Mouse (Mus musculus) Patski (cell line): ENCODE data around the gene Aloxe3. TPM values are rescaled to one million over a fixed set of nuclear protein-coding genes. Genes with fewer than 3 reads are reported as not detected.

Experiments used
- ATAC-seq: fragments of 100-300 bp; one replicate; pipeline ENCODE4 v1.8.0; 2021
- CTCF ChIA-PET: fragments of 350-600 bp; sonication (Branson Sonifier 250); formaldehyde crosslinking; loops from one replicate; lab custom pipeline; 2022; ENCODE audit warnings: inconsistent platforms; lab: Charles Lee
- POLR2A ChIA-PET: fragments of 350-600 bp; sonication (Branson Sonifier 250); formaldehyde crosslinking; loops from one replicate; lab custom pipeline; 2022; ENCODE audit warnings: antibody characterized with exemption, inconsistent platforms; lab: Charles Lee
- DNase-seq: peaks from one replicate; pipeline ENCODE4 v3.0.0-alpha.2; 2011; ENCODE audit warnings: low read depth, low spot score
- H3K27me3 ChIP-seq: fragments of 371-371 bp; one replicate; pipeline ENCODE4 v1.5.1; 2021
- CTCF ChIP-seq: fragments of 100-300 bp; IDR thresholded peaks from one replicate; pipeline ENCODE4 v1.5.1; 2021
- in situ Hi-C: fragments of 300-500 bp; cut with MboI; formaldehyde crosslinking; loops from 3 replicates; pipeline ENCODE4 v1.11.1; 2018; ENCODE audit warnings: low pct_unique_long_range_greater_than_20kb, mixed read lengths
- polyA plus RNA-seq: library from polyadenylated mRNA; unstranded; gene quantifications from one replicate; pipeline ENCODE4 v1.2.3, GENCODE M21; 2021

The Aloxe3 gene
- polyA plus RNA-seq, 1 experiment from 2014 or later: 0.36 TPM

DNA sequence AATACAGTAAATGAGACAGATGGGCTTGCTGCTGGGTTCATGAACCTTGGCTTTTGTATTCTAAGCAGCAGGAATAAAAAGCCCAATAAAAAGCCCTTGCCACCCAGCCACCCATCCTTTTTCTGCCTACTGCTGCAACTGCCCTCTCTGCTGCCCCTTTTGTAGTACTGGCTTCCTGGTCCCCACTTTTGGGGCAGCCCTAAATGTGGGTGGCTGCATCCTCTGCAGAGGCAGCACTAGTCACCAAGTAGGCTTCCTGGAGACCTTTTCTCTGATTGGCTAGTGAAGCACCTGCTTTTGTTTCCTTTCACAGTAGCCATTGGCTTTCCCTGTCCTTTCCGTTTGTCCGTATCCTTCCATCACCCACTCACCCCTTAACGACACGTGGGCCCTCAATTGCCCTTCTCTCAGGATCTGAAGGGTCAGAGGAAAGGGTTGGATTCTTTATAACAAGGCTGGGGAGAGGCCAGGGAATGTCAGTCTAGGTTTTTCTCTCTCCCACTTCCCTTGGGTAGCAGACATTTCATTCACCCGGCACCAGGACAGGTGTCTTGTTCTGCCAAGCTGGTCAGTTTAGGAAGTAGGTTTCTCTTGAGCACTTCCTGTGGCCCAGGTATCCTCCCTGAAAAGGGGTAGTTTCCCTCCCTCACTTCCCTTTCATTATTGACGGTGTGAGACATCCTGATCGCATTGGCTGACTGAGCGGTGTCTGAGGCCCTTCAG is 27.5 kb upstream of the Aloxe3 start:
- no peak for TF ChIP-seq CTCF
- no peak for DNase-seq
- in situ Hi-C loops: loop anchor here (5.0 to 25.0 kb wide), 2 partner anchors 314 to 889 kb away; partner anchors contain the start of genes Ctdnep1, Elp5, Gabarap and Kdm6b
- H3K27me3 ChIP-seq: no peaks in the 10 kb centered on the region
- CTCF ChIA-PET: interaction anchor here (1.5 kb wide), 1 partner anchor 12 kb away, joined by 5 read pairs; no protein-coding TSS in a partner anchor
- POLR2A ChIA-PET: interaction anchor here (1.8 kb wide), 1 partner anchor 38 kb away, joined by 6 read pairs; the partner anchor contains the start of gene Borcs6
- no peak for ATAC-seq

DNA sequence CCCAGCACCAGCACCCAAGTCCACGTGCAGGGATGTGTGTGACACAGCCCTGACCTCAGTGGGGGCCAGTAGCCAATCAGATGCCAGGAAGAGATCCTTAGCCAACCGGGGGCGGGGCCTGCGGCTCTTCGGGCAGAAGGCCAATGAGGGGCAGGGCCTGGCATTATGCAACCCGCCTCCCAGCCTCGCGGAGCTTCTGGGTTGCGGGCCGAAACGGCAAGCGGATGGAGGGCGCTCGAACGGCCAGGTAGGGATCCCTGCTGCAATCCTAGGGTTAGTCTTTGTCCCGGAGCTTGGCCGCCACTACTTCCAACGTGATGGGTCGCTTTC is 27.0 kb upstream of the Aloxe3 start:
- POLR2A ChIA-PET: interaction anchor here (3.3 kb wide), 1 partner anchor 12 kb away, joined by 16 read pairs; no protein-coding TSS in a partner anchor
- H3K27me3 ChIP-seq: no peaks in the 10 kb centered on the region
- peak; percentile 89 for DNase-seq
- TF ChIP-seq CTCF: no peak
- CTCF ChIA-PET: no interaction called here
- in situ Hi-C loops: loop anchor here (5.0 to 25.0 kb wide), 2 partner anchors 314 to 889 kb away; partner anchors contain the start of genes Ctdnep1, Elp5, Gabarap and Kdm6b
- peak; percentile 9 for ATAC-seq

- in situ Hi-C loops: loop anchor here (5.0 to 25.0 kb wide), 2 partner anchors 313 to 888 kb away; partner anchors contain the start of genes Ctdnep1, Elp5, Gabarap and Kdm6b
- TF ChIP-seq CTCF: no peak
- DNase-seq (no peak), ATAC-seq (no peak)
- POLR2A ChIA-PET: interaction anchor here (1.1 to 3.3 kb wide), 2 partner anchors 11 to 36 kb away, joined by 6 to 16 read pairs; no protein-coding TSS in a partner anchor
- H3K27me3 ChIP-seq: no peaks in the 10 kb centered on the region
- CTCF ChIA-PET: interaction anchor here (0.9 to 1.2 kb wide), 2 partner anchors 32 to 58 kb away, joined by 3 to 4 read pairs; no protein-coding TSS in a partner anchor
These were observed 26.4 kb upstream of the Aloxe3 start for GRCm38 (mm10) chr11:69099177-69099914.

GRCm38 (mm10) chr11:69099915-69100345 is 25.8 kb upstream of the Aloxe3 start:
- ChIA-PET CTCF (interaction anchor here (0.9 to 1.2 kb wide), 2 partner anchors 33 to 59 kb away, joined by 3 to 4 read pairs; no protein-coding TSS in a partner anchor), POLR2A (interaction anchor here (0.6 to 3.3 kb wide), 3 partner anchors 10 to 36 kb away, joined by 3 to 16 read pairs (median 6); no protein-coding TSS in a partner anchor)
- ATAC-seq: no peak
- no peaks in the 10 kb centered on the region for H3K27me3 ChIP-seq
- no peak for DNase-seq
- no peak for TF ChIP-seq CTCF
- in situ Hi-C loops: loop anchor here (5.0 to 25.0 kb wide), 2 partner anchors 312 to 887 kb away; partner anchors contain the start of genes Ctdnep1, Elp5, Gabarap and Kdm6b

- DNase-seq: no peak
- ChIA-PET CTCF (interaction anchor here (0.7 to 1.3 kb wide), 5 partner anchors 8 to 37 kb away, joined by 3 to 5 read pairs (median 3); partner anchors contain the start of gene 9130213A22Rik), POLR2A (interaction anchor here (0.5 to 3.3 kb wide), 4 partner anchors 9 to 269 kb away, joined by 3 to 16 read pairs (median 4); no protein-coding TSS in a partner anchor)
- no peak for ATAC-seq
- TF ChIP-seq CTCF: no peak
- no peaks in the 10 kb centered on the region for H3K27me3 ChIP-seq
- in situ Hi-C loops: no loop called here
These were observed 24.9 kb upstream of the Aloxe3 start for GRCm38 (mm10) chr11:69100639-69101360.

GRCm38 (mm10) chr11:69101604-69102402 is 23.9 kb upstream of the Aloxe3 start:
- no peak for TF ChIP-seq CTCF
- no peak for ATAC-seq
- CTCF ChIA-PET: interaction anchor here (0.7 to 1.3 kb wide), 4 partner anchors 10 to 38 kb away, joined by 3 to 5 read pairs (median 4); partner anchors contain the start of gene 9130213A22Rik
- in situ Hi-C loops: no loop called here
- DNase-seq: no peak
- no peaks in the 10 kb centered on the region for H3K27me3 ChIP-seq
- POLR2A ChIA-PET: interaction anchor here (0.6 to 3.3 kb wide), 3 partner anchors 8 to 20 kb away, joined by 3 to 16 read pairs (median 5); partner anchors contain the start of gene 9130213A22Rik

GRCm38 (mm10) chr11:69102403-69102725 is 23.3 kb upstream of the Aloxe3 start:
- POLR2A ChIA-PET: interaction anchor here (1.3 kb wide), 1 partner anchor 19 kb away, joined by 5 read pairs; the partner anchor contains the start of gene 9130213A22Rik
- no peak for TF ChIP-seq CTCF
- DNase-seq (no peak), ATAC-seq (no peak)
- H3K27me3 ChIP-seq: no peaks in the 10 kb centered on the region
- CTCF ChIA-PET: interaction anchor here (1.2 kb wide), 1 partner anchor 10 kb away, joined by 5 read pairs; no protein-coding TSS in a partner anchor
- in situ Hi-C loops: no loop called here

GRCm38 (mm10) chr11:69103121-69103520 is 22.6 kb upstream of the Aloxe3 start:
- CTCF ChIA-PET: interaction anchor here (1.2 kb wide), 1 partner anchor 9 kb away, joined by 5 read pairs; no protein-coding TSS in a partner anchor
- POLR2A ChIA-PET: interaction anchor here (1.3 kb wide), 1 partner anchor 19 kb away, joined by 5 read pairs; the partner anchor contains the start of gene 9130213A22Rik
- H3K27me3 ChIP-seq: no peaks in the 10 kb centered on the region
- in situ Hi-C loops: no loop called here
- ATAC-seq: no peak
- DNase-seq: no peak
- no peak for TF ChIP-seq CTCF
